Mouse (Mus musculus) splenic B cell, adult 2 months (primary cell): Measurements from ENCODE around the gene Relt.
A peak's percentile ranks its signal among the peaks of the same experiment; 100 is the strongest.

Experiments used
- DNase-seq: peaks from one replicate; pipeline ENCODE4 v3.0.0-alpha.2; 2011; ENCODE audit warnings: low read depth, low spot score
- H3K27me3 ChIP-seq: 2 replicates; pipeline ENCODE4 v1.6.1; 2012; ENCODE audit warnings: mild to moderate bottlenecking, low read length, moderate library complexity, mixed read lengths; ENCODE audit not compliant: control insufficient read depth, poor library complexity, insufficient read depth, severe bottlenecking
- H3K36me3 ChIP-seq: 2 replicates; pipeline ENCODE4 v1.6.1; 2012; ENCODE audit warnings: mild to moderate bottlenecking, low read length, moderate library complexity, mixed read lengths; ENCODE audit not compliant: control insufficient read depth, poor library complexity, insufficient read depth, severe bottlenecking

Relt gene

DNA sequence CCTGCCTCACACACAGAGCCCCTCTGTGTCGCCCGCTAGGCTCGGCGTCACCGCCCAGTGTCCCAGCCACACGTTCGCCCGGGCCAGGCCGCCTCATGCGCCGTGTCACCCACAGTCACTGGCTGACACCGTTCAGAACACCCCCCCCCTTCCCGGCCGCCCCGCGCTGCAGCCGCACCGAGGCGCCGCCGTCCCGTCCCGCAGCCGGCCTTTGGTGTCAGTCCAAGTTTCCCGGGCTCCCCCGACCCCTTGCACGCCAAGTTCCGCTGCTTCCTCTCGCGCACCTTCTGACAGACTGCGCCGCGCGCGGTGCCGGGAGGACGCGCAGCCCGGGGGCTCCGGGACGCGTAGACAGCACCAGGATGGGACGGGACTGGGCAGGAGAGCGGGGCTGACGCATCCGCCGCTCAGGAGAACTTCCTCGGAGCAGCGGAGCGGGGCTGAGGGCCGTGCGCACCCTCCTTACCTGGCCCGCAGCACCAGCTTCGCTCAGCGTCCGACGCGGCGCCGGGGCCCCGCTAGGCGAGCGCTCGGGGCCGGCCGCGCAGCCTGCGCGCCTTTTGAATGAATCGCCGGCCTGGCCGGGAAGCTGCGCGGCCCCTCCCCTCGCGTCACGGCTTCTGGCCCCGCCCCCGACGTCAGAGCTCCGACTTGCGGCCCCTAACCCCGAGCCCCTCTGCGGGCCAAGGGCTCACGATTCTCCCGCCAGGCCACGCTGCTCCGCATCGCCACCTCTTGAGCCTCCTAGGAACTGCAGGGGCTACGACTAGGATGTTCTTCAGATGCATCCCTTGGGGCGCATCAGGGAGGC is at the start of gene Relt:
Gene Relt (minus strand): TSS at position 619 of the 811 bp plus-strand sequence.
- DNase-seq: peak; percentile 98
- no peaks in the 10 kb centered on the region for H3K36me3 ChIP-seq
- no peaks in the 10 kb centered on the region for H3K27me3 ChIP-seq

DNA sequence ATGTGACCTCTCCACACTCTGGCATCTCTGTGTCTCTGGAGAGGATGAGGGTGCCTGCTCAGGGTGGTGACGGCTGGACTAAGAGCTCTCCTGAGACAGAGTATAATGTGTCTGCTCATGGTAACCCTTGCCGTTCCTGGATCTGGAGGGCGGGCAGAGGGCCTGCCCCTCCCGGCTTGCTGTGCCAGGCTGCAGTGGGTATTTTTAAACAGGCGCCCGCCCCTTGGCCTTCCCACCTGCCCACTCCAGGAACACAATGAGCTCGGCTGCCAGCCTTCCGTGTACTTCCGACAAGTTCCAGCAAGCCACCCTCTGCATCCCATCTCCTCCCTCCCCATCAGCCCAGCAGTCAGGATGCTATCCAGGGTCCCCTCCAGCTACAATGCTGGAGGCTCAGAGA is 48.5 kb upstream of the Relt start:
- no peak for DNase-seq
- no peaks in the 10 kb centered on the region for H3K36me3 ChIP-seq
- H3K27me3 ChIP-seq: no peaks in the 10 kb centered on the region

DNA sequence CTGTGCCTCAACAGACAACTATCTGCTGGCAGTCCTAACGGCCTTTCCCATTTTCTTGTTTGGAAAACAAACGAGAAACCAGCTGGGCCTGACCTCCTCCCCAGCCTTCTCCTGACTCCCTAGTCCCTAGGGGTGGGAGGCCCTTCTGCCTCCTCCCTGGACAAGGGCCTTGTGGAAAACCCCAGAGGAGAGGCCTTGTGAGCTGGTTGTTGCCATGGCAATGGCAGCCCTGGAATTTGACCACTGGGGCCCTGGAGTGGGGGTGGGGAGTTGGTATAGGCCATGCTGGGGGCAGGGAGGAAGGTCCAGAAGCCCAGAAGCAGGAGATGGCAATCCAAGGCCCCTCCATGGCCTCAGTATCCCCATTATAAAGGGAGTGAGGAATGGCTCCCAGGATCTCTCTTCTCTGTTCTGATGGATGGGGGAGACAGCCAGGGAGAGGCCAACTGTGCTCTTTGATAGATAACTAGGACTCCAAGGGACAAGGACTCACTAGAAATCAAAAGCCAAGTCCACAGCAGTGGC is 48.1 kb upstream of the Relt start:
- Histone ChIP-seq H3K36me3 (no peaks in the 10 kb centered on the region), H3K27me3 (no peaks in the 10 kb centered on the region)
- no peak for DNase-seq

DNA sequence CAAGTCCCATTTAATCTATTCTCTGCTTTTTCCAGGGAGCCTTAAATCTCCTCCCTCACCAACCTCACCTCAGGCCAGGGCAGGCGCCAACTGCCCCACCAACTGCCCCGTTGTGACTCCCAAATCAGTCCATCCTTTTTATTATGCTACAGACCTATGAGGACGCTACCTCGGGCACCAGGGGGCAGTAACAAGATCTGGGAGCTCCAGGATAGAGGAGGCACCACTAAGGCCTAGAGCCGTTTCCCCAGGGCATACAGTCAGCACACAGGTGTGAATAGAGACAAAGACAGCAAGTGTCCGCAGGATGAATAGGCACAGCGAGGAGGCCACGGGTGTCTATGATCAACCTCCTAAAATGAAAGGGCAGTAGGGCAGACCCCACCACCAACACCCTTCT is 45.3 kb upstream of the Relt start:
- H3K36me3 ChIP-seq: no peaks in the 10 kb centered on the region
- DNase-seq: peak; percentile 34

DNA sequence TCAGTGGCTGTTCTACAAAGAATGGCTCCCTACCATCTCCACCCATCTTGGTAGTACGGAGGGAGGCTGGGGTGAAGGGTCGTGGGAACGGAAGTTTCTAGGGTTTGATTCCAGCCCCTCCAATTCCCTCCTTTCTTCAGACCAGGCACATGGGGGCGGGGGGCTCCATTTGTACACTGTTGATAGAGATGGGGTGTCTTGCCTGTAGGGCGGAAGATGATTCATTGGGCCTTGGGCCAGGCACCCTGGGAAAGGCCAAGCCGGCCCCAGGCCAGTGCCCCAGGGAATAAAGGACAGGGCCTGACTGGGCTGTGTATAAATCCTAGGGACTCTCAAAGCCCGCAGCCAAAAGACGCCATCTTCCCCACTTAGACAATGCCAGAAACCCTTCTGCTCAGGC is 44.8 kb upstream of the Relt start:
- no peak for DNase-seq
- Histone ChIP-seq H3K27me3 (no peaks in the 10 kb centered on the region), H3K36me3 (no peaks in the 10 kb centered on the region)

More for the DNA sequence above, 45.3 kb upstream of the Relt start:
- H3K27me3 ChIP-seq: no peaks in the 10 kb centered on the region

DNA sequence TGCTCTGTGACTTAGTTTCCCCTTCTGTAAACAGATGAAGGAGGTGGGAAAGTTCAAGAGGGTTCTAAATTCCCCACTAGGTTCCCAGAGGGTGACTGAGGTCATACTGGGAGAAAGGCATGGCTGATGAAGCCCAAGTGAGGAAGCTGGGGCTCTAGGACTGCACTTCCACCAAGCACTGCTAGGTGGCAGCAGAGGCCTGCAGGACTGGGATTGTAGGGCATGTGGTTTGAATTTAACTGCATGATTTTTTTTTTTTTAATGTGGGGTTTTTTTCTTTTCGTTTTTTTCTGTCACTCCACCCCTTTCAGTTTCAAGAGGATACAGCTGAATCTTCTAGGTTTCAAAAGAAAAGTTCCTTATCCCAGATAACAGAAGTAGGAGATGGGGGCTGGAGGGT is 44.0 kb upstream of the Relt start:
- DNase-seq: peak; percentile 87
- no peaks in the 10 kb centered on the region for H3K27me3 ChIP-seq
- H3K36me3 ChIP-seq: no peaks in the 10 kb centered on the region

DNA sequence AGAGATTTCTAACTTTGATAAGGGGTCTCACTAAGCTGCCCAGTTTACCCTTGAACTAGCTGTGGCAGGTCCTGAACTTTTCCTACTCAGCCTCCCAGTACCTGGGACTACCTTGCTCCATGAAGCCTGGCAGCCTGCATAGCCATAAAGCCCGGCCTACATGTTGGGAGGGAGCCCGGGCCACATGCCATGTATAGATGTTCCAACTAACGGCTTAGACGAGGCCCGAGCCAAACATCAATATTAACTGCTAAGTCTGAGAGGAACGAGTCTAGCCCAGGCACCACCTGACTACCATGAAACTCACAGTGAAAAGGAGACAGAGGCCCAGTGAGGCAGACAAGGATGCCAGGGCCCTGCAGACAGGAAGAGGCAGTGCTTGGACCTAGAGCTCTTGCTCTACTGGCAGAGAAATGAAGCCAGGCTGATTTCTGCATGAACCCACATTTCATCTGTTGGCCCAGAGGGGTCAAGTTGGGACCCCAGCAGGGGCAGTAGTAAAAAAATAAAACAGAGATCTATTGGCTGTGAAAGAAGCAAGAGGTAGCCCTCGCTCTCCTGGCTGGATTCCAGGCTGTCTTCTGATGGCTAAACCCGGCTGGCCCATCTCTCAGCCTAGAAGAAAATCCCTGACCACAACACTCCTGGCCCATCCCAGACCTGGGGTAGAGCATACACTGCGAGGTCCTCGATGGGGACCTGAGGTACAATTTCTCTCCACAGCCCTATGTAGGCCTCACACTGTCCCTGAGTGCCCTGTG is 43.0 kb upstream of the Relt start:
- DNase-seq: no peak
- no peaks in the 10 kb centered on the region for H3K36me3 ChIP-seq
- no peaks in the 10 kb centered on the region for H3K27me3 ChIP-seq

DNA sequence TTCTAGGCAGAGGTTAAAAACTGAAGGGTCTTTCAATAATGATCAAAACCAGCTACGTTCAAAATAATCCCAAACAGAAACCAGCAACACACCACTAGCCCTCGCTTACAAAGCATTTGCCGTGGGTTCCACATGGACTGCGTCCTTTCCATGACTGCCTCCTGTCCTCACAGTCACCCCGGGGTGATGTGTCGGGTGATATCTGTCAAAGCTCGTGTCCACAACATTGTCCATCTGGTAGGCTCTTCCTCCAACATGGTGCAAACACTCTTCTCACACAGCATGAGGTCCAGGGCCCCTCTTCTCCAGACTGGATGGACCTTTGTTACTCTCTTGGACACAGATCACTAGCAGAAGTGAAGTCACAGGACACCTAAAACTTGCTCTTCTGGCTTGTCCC is 41.8 kb upstream of the Relt start:
- no peaks in the 10 kb centered on the region for H3K27me3 ChIP-seq
- no peak for DNase-seq
- H3K36me3 ChIP-seq: no peaks in the 10 kb centered on the region

DNA sequence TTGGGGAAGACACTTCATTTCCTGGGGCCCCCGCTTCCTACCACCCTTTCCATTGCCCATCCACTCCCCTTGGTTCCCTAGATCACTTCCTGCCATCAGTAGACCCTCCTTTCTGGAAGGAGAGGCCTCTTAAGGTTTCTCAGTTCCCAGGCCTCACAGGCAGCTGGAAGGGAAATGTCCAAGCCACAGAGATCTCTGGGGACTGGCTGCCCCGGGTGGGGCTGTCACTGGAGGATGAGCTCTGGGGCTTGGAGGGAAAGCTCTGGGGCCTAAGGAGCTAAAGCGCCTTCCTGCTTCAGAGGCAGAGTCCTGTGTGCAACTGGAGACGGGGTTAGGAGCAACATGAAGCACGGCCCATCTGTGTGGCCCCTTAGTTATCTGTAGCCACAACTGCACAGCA is 41.4 kb upstream of the Relt start:
- DNase-seq: no peak
- no peaks in the 10 kb centered on the region for H3K36me3 ChIP-seq
- no peaks in the 10 kb centered on the region for H3K27me3 ChIP-seq

DNA sequence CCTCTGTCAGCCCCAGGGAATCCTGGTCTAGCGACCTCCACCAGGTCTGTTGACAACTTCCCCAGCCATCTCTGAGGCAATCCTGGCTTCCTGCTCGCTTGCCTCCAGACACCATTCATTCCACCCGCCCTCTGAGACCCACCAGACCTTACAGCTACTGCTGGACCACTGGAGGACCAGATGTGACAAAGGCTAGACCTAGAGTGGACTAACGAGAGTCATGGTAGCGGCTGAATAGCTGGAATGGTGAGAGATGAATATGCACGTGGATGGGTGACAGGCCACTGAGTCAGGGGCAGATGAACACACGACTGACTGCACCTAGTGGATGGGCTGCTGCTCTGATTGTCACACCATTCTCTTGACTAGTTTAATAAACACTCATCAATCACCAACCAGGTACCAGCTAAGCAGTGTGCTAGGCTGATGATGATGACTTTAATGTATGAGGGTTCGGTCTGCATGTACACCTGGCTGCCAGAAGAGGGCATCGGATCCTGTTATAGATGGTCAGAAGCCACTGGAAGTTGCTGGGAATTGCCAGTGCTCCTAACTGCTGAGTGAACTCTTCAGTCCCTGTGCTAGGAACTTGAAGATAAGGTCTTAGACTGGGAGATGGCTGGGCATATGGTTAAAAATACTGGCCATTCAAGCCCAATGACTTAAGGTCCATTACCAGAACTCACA is 39.3 kb upstream of the Relt start:
- DNase-seq: peak; percentile 27
- Histone ChIP-seq H3K36me3 (no peaks in the 10 kb centered on the region), H3K27me3 (no peaks in the 10 kb centered on the region)

DNA sequence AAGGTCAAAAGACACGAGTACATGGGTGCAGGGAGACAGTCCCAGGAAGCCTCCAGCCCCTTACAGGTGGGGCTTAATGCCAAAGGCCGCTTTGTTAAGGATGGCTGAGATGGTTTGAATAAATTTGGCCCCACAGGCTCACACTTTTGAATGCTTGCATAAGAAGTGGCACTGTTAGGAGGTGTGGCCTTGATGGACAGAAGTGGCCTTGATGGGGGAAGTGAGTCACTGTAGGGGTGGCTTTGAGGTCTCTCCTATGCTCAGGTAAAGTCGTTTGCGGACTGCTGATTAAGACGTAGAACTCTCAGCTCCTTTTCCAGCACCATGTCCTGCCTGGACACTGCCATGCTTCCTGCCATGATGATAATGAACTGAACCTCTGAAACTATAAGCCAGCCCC is 34.6 kb upstream of the Relt start:
- no peaks in the 10 kb centered on the region; the same call in 1 of the 2 replicates for H3K27me3 ChIP-seq
- no peak for DNase-seq
- no peaks in the 10 kb centered on the region for H3K36me3 ChIP-seq

DNA sequence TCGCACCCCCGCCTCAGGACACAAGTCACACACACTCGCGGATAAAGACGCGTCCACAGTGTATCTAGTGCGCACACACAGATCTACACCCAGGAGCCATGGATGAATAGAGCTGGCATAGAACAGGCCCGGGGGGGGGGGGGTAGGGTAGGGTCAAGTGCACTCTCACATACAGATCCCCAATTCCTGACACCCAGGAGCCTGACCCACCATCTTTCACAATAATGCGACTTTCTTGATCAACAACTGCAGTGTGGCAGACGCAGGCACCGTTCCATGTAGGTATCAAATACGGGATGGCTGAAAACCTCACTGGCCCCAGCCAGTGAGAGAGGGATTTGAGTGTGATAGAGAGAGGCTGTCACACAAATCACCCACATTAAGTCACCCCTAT is 31.6 kb upstream of the Relt start:
- H3K36me3 ChIP-seq: no peaks in the 10 kb centered on the region
- H3K27me3 ChIP-seq: no peaks in the 10 kb centered on the region; the same call in 1 of the 2 replicates

DNA sequence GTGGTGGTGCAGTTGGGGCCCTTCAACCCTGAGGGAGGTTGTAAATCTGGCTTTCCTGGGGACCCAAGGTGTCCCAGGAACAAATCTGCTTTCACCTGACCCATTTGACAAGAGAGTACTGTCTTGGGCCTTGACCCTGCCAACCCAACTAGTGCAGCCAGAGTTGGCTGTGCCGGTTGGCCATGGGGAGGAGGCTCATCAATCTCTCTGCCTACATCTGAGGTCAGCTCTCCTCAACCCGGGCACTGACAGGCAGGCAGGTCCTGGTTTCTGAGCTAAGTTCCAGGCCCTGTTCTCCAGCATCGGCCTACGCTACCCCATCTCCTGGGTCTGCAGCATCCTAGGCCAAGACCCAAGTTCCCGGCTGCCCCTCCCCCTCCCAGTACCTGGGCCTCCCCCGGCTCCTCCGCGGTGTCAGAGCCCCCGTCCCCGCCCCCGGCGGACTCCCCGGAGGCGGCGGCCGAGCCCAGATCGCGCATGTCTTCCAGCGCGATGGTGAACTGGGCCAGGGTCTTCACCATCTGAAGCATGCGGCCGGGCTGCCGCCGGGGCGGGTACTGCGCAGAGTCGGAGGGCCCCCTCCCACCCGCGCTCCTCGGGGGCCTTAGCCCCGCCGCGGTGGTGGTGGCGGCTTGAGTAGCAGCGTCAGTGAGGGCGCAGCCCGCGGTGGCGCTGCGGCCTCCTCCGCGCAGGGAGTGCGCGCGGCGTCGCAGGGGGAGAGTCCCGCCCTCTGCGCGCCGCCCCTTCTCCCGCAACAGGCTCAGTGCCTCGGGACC is 31.0 kb upstream of the Relt start:
- DNase-seq: peak; percentile 23
- no peaks in the 10 kb centered on the region; the same call in 1 of the 2 replicates for H3K27me3 ChIP-seq

More for the DNA sequence above, 31.6 kb upstream of the Relt start:
- DNase-seq: no peak

More for the DNA sequence above, 31.0 kb upstream of the Relt start:
- no peaks in the 10 kb centered on the region for H3K36me3 ChIP-seq
